Mouse (Mus musculus) hindlimb bud, embryonic 11.5 days (tissue): ENCODE measurements around the gene Ccnq.

Source experiments
- DNase-seq: peaks from one replicate; pipeline ENCODE4 v3.0.0-alpha.2; 2012; ENCODE audit warnings: low read depth, low spot score; ENCODE audit errors: extremely low spot score

Ccnq gene

GRCm38 (mm10) chr11:78750885-78751842 is at the start of gene Ccnq:
Ccnq (minus strand) TSS chr11:78751729.
- DNase-seq, result peak; percentile 2

- DNase-seq, result no peak
These were observed 49.6 kb upstream of the Ccnq start for GRCm38 (mm10) chr11:78801094-78801493.

- no peak for DNase-seq
These were observed 44.7 kb upstream of the Ccnq start for GRCm38 (mm10) chr11:78796072-78796729.

GRCm38 (mm10) chr11:78793116-78793515 is 41.6 kb upstream of the Ccnq start:
- no peak for DNase-seq

- DNase-seq, result no peak
These were observed 40.9 kb upstream of the Ccnq start for GRCm38 (mm10) chr11:78792465-78792864.

GRCm38 (mm10) chr11:78792055-78792454 is 40.5 kb upstream of the Ccnq start:
- DNase-seq, result no peak

GRCm38 (mm10) chr11:78791582-78791981 is 40.1 kb upstream of the Ccnq start:
- no peak for DNase-seq

- no peak for DNase-seq
These were observed 38.0 kb upstream of the Ccnq start for GRCm38 (mm10) chr11:78789370-78790060.

GRCm38 (mm10) chr11:78786013-78786431 is 34.5 kb upstream of the Ccnq start:
- DNase-seq, result no peak

- DNase-seq, result no peak
These were observed 31.3 kb upstream of the Ccnq start for GRCm38 (mm10) chr11:78782791-78783347.

- DNase-seq, result no peak
These were observed 30.8 kb upstream of the Ccnq start for GRCm38 (mm10) chr11:78782326-78782725.

- DNase-seq, result no peak
These were observed 29.0 kb upstream of the Ccnq start for GRCm38 (mm10) chr11:78780571-78780970.

- DNase-seq, result no peak
These were observed 28.5 kb upstream of the Ccnq start for GRCm38 (mm10) chr11:78780002-78780401.

GRCm38 (mm10) chr11:78777851-78778680 is 26.5 kb upstream of the Ccnq start:
- DNase-seq, result no peak

- no peak for DNase-seq
These were observed 20.3 kb upstream of the Ccnq start for GRCm38 (mm10) chr11:78771751-78772283.

GRCm38 (mm10) chr11:78770436-78770835 is 18.9 kb upstream of the Ccnq start:
- DNase-seq, result no peak

GRCm38 (mm10) chr11:78768778-78769177 is 17.2 kb upstream of the Ccnq start:
- DNase-seq, result no peak

- no peak for DNase-seq
These were observed 14.7 kb upstream of the Ccnq start for GRCm38 (mm10) chr11:78766069-78766830.

- no peak for DNase-seq
These were observed 13.3 kb upstream of the Ccnq start for GRCm38 (mm10) chr11:78764820-78765219.
